Mouse (Mus musculus): Measurements from ENCODE around the gene Cd209d. TPM values are rescaled to one million over a fixed set of nuclear protein-coding genes. Genes with fewer than 3 reads are reported as not detected.
"Not testable (repeated sequence)": the region's sequence is repeated elsewhere in the genome, so short reads cannot be mapped to it uniquely, and the experiment has no call there.

The Cd209d gene
- not detected in 2 replicates for polyA plus RNA-seq (2015; fragmentation: Nextera tagmentation; extraction: Ambion mirVana)

DNA sequence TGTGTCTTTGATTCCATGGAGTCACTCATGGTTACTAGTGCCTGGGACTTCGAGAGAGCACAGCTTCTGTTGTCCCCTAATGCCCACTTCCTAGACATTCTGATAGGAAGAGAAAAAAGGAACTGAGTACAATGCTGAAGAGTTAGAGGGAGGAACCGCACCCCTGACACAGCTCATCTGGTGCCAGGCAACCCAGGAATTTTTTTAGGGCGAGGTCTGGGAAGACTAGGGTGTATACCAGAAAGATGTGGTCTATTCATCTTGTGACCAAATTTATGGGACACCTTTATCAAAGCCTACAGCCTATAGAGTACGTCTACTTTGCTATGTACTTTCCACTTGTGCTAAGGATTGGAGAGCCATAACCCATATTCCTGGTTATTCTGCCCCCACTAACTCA, at the start of gene Cd209d:
Cd209d (minus strand) TSS at position 101 of the 400 bp plus-strand sequence.
- H3K4me1 ChIP-seq (replicated peaks), result no peaks in the 10 kb centered on the region
- H3K27me3 ChIP-seq, result no peaks in the 10 kb centered on the region
- ATAC-seq (replicated peaks; ENCODE audit: insufficient number of reproducible peaks, insufficient read depth, low FRiP score, low read depth), result no peak
- H3K9me3 ChIP-seq (replicated peaks), result no peaks in the 10 kb centered on the region
- H3K9ac ChIP-seq, result no peak within 1 kb of the TSS
- H3K27ac ChIP-seq, result no peak within 1 kb of the TSS
- no peaks in the 10 kb centered on the region for H3K36me3 ChIP-seq
- H3K4me2 ChIP-seq, result no peak within 1 kb of the TSS
- no peak within 1 kb of the TSS for H3K4me3 ChIP-seq
- 64% methylated on average over 4 of the region's 4 CpGs for WGBS

- Histone ChIP-seq H3K9me3 (replicated peaks) (no peaks in the 10 kb centered on the region), H3K27me3 (no peaks in the 10 kb centered on the region), H3K36me3 (no peaks in the 10 kb centered on the region), H3K9ac (no peak within 1 kb of the TSS), H3K4me2 (no peak within 1 kb of the TSS), H3K27ac (no peak within 1 kb of the TSS), H3K4me1 (replicated peaks) (no peaks in the 10 kb centered on the region), H3K4me3 (no peak within 1 kb of the TSS)
- ATAC-seq (replicated peaks; ENCODE audit: insufficient number of reproducible peaks, insufficient read depth, low FRiP score, low read depth), result no peak
- 89% methylated on average over 3 of the region's 3 CpGs for WGBS
Measured at GRCm38 (mm10) chr8:3926744-3927143, 48.4 kb upstream of the Cd209d start, which contains the start of gene Cd209b. Cd209b (minus strand) TSS chr8:3926844.

GRCm38 (mm10) chr8:3876121-3876520, 2.2 kb downstream of the Cd209d start:
- 75% methylated on average over 2 of the region's 2 CpGs for WGBS
- no peak overlapping the region for H3K4me3 ChIP-seq
- H3K4me1 ChIP-seq (replicated peaks), result no peaks in the 10 kb centered on the region
- H3K4me2 ChIP-seq, result no peak overlapping the region
- no peaks in the 10 kb centered on the region for H3K27me3 ChIP-seq
- H3K9me3 ChIP-seq (replicated peaks), result no peaks in the 10 kb centered on the region
- H3K36me3 ChIP-seq, result no peaks in the 10 kb centered on the region
- no peak overlapping the region for H3K9ac ChIP-seq
- no peak for ATAC-seq (replicated peaks; ENCODE audit: insufficient number of reproducible peaks, insufficient read depth, low FRiP score, low read depth)
- no peak overlapping the region for H3K27ac ChIP-seq

GRCm38 (mm10) chr8:3862736-3863135, 15.6 kb downstream of the Cd209d start:
- H3K9ac ChIP-seq; ATAC-seq (replicated peaks; ENCODE audit: insufficient number of reproducible peaks, insufficient read depth, low FRiP score, low read depth); H3K27ac ChIP-seq; H3K36me3 ChIP-seq; H3K4me1 ChIP-seq (replicated peaks); H3K4me3 ChIP-seq; H3K4me2 ChIP-seq; H3K27me3 ChIP-seq; H3K9me3 ChIP-seq (replicated peaks): not testable (repeated sequence)

DNA sequence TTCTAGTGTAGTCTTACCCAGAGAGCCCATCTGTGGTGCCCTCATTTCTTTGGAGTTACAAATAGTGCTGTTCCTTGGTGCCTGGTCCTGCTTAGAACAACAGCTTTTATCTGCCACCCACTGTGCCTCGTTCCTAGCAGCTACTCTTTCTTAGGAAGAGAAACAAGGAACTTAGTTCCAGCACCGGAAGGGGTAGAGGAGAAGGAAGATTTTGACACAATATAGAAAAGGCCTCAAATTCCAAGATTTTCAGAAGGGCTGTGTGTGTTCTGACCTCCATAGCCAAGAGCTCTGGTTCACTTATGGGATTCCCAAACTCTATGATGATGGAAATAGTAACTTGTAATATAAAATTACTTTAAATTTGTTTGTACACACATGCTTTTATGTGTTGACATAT, 24.1 kb downstream of the Cd209d start, which contains the start of gene Cd209e:
Cd209e (minus strand) TSS at position 101 of the 400 bp plus-strand sequence.
- Histone ChIP-seq H3K9ac (no peak within 1 kb of the TSS), H3K27ac (no peak within 1 kb of the TSS), H3K4me2 (no peak within 1 kb of the TSS), H3K9me3 (replicated peaks) (no peaks in the 10 kb centered on the region; the same call in 1 of the 2 replicates), H3K4me3 (no peak within 1 kb of the TSS), H3K4me1 (replicated peaks) (no peaks in the 10 kb centered on the region), H3K36me3 (no peaks in the 10 kb centered on the region), H3K27me3 (no peaks in the 10 kb centered on the region)
- WGBS, result 49% methylated on average over 2 of the region's 2 CpGs
- ATAC-seq (replicated peaks; ENCODE audit: insufficient number of reproducible peaks, insufficient read depth, low FRiP score, low read depth), result no peak

Other genes starting within 250 kb of the Cd209d start
- gene Stxbp2, start 247.6 kb downstream of the Cd209d start, polyA plus RNA-seq (2015; fragmentation: Nextera tagmentation; extraction: Ambion mirVana), result 35.1 and 55.6 TPM in 2 replicates
- gene Retn, start 222.8 kb downstream of the Cd209d start, polyA plus RNA-seq (2015; fragmentation: Nextera tagmentation; extraction: Ambion mirVana), result 0.16 TPM in 1 of 2 replicates, not detected in the other
- gene Mcemp1, start 212.8 kb downstream of the Cd209d start, polyA plus RNA-seq (2015; fragmentation: Nextera tagmentation; extraction: Ambion mirVana), result 0.29 and 0.51 TPM in 2 replicates
- 5.7 and 6.6 TPM in 2 replicates for gene Fcor, start 206.2 kb downstream of the Cd209d start, polyA plus RNA-seq (2015; fragmentation: Nextera tagmentation; extraction: Ambion mirVana)
- gene Trappc5, start 202.3 kb downstream of the Cd209d start, polyA plus RNA-seq (2015; fragmentation: Nextera tagmentation; extraction: Ambion mirVana), result 30.5 and 34.0 TPM in 2 replicates
- 0.14 TPM in 1 of 2 replicates, not detected in the other for gene Fcer2a, start 184.4 kb downstream of the Cd209d start, polyA plus RNA-seq (2015; fragmentation: Nextera tagmentation; extraction: Ambion mirVana)
- 3.2 and 3.6 TPM in 2 replicates for gene Clec4g, start 157.9 kb downstream of the Cd209d start, polyA plus RNA-seq (2015; fragmentation: Nextera tagmentation; extraction: Ambion mirVana)
- gene Cd209a, start 129.6 kb downstream of the Cd209d start, polyA plus RNA-seq (2015; fragmentation: Nextera tagmentation; extraction: Ambion mirVana), result 0.11 and 0.34 TPM in 2 replicates
- not detected in 2 replicates for gene Cd209e, start 24.2 kb downstream of the Cd209d start, polyA plus RNA-seq (2015; fragmentation: Nextera tagmentation; extraction: Ambion mirVana)
- gene Cd209b, start 48.3 kb upstream of the Cd209d start, polyA plus RNA-seq (2015; fragmentation: Nextera tagmentation; extraction: Ambion mirVana), result not detected in 2 replicates
- gene Cd209c, start 76.2 kb upstream of the Cd209d start, polyA plus RNA-seq (2015; fragmentation: Nextera tagmentation; extraction: Ambion mirVana), result 0.18 and 0.34 TPM in 2 replicates
- gene Cd209f, start 227.3 kb upstream of the Cd209d start, polyA plus RNA-seq (2015; fragmentation: Nextera tagmentation; extraction: Ambion mirVana), result not detected in 2 replicates